Mouse (Mus musculus) yolk sac, embryonic 10.5 days (tissue): ENCODE data around the gene Atf6b.

Source experiments
- DNase-seq: peaks from one replicate; pipeline ENCODE4 v3.0.0-alpha.2; 2017; ENCODE audit warnings: low spot score

The Atf6b gene

DNA sequence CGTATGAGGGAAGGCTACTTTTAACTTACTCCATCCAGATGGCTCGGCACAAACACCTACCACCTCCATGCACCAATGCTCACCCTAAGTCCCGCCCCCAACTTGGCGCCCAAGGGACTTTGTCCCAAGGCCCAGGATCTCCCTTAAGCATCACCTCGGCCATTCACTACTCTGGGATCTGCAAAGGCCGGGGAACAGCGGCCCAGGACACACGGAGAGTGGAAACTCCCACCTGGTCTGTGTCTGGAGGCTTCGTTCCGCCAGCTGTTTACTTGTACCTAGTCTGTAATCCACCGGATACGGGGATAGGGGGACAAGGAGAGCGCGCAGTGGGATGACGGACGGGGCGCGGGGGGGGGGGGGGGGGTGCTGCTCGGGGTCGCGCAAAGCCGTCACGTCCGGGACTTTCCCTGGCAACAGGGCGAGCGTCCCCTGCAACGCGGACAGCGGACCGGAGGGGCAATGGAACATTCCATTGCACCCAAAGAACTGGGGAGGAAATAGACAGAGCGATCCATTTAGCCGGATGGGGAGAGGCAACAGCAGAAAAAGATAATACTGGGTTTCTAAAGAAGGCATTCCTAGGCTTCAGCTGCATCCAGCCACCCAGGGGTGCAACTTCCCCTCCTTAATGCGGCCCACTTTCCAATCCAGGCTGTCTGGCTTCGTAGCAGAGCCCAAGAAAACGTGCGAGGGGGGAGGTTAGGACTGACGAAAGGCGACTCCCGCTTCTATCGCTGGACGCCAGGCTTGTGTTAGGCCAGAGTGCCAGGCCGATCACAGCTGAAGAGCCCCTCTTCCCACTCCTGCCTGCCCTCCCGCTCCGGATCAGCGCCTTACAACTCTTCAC, 19.6 kb upstream of the Atf6b start:
- peak; percentile 94 for DNase-seq

DNA sequence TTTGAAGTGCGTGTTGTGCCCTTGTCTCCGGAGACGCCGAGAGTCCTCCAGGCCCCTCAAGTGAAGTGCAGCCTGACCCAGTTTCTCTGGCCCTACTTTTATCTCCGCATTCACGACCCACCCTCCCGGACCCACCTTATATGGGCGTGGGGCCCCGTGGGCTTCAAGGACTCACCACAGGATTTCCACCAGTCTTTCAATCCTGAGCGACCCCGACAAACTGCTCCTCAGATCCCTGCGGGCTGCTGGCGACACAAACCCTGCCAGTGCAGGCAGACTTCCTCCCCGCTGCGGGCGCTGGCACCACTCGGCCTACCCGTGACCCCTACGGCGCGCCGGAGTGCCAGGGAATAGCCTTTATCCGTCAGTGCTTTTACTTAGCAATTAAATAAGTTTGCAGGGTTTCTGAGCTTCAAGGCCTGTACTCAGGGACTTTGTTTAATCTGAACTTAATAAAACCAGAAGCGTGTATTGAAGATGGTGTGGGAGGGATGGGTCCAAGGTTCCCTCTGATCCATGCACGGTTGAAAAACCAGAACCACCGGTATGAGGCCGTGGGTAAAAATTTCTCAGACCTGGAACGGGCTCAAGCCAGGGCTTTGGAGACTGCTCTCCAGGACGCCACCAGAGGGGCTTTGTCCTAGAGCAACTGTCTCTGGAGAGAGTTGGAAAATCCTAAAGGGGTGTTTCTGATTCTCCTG, 18.9 kb upstream of the Atf6b start, which contains the start of gene Ppt2:
Gene Ppt2, minus strand, starts transcription at position 568 of the 701 bp plus-strand sequence.
- no peak for DNase-seq

DNA sequence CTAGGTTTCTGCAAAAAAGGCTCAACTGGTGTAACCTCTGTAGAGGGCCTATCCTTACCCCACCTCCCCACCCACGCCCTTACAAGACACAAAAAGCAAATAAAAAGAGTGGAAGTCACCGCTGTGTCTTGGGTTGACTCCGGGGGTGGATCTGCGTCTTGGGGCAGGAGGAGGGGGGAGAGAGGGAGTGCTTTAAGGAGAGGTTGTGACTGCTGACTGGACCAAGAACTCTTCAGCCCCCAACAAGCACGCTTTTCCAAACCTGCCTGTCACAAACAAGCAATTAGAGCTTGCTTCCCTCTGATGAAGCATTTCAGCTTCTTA, 18.3 kb upstream of the Atf6b start:
- DNase-seq = no peak

DNA sequence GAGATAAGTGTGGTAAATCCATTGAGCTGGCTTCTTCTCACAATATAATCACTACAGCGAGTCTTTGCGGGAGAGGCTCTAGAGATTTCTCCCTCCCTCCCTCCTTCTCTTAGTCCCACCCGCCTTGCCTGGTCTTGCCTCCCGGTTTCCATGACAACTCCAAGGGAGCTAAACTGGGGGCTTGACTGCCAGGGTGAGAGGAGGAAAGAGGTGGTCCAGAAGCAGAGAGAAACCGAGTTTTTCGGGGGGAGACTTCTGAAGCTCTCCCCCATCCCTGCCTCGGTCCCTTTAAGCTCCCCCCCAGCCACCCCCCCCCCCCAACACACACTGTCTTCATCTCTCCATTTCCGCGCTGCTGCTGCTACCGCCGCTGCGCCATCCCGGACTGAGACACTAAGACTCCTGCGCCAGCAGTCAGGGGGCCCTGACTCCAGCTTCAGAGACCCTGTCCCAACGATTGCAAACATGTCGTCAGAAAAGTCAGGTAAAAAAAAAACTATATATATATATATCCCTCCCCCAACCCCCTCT, 17.7 kb upstream of the Atf6b start, which contains the start of gene Prrt1:
Gene Prrt1, plus strand, starts transcription at position 313 of the 531 bp plus-strand sequence.
- no peak for DNase-seq

DNA sequence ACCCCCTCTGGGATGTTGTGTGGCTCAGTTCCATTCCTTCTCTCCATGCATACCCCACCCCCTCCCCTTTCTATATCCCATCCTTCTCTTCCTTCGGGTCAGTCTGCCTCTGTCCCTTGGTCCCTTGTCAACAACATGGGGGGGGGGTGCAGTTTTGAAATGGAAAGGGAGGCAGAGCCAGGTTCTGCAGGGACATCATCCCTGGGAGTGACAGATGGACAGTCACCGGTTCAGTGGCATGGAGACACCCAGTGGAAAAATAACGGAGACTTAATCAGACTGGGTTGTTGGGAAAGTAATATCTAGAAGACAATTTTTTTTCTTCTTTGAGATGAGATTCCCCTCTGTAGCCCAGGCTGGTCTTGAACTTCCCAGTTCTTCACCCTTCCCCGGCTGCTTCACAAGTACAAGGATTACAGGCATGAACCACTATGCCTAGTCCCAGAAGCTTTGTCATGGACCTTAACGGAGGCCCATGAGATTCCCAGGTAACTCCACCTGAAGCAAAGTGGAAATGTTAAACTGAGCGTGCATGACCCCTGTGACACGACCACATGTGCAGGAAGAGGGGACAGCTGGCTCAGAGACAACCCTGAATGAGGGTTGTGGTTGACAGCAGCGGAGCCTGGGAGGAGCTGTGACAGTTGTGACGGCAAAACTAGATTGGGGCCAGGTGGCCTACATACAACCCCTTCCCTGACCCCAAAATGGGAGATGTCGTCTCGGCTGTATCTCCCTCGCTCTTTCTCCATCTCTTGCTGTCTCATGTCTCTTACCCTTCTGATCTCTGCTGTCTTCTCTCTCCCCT, 16.9 kb upstream of the Atf6b start:
- no peak for DNase-seq

DNA sequence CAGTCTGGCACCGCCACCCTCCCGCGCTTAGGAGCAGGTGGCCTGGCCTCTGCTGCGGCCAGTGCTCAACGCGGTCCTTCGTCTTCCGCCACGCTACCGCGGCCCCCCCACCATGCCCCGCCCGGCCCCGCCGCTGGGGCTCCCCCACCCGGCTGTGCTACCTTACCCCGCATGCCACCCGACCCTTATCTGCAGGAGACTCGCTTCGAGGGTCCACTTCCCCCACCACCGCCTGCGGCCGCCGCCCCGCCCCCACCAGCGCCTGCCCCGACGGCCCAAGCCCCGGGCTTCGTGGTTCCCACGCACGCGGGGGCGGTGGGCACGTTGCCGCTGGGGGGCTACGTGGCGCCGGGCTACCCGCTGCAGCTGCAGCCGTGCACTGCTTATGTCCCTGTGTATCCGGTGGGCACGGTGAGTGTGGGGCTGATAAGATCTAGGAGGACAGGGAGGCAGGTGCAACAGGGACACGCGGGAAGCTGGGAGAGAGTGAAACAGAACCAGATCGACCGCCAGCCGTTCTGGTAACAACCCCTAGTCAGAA, 16.1 kb upstream of the Atf6b start:
- no peak for DNase-seq

DNA sequence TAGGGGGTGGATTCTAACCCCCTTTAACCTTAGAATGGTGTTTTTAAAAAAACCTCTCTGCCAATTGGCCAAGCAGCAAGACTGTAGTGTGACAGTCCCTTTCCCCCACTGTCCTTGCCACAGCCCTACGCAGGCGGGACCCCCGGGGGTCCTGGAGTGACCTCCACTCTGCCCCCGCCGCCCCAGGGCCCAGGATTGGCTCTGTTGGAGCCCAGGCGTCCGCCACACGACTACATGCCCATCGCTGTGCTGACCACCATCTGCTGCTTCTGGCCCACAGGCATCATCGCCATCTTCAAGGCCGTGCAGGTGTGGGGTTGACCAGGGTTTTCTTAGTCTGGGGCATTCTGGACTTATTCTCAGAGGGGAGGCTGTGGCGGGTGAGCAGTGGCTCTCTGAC, 15.3 kb upstream of the Atf6b start:
- no peak for DNase-seq

DNA sequence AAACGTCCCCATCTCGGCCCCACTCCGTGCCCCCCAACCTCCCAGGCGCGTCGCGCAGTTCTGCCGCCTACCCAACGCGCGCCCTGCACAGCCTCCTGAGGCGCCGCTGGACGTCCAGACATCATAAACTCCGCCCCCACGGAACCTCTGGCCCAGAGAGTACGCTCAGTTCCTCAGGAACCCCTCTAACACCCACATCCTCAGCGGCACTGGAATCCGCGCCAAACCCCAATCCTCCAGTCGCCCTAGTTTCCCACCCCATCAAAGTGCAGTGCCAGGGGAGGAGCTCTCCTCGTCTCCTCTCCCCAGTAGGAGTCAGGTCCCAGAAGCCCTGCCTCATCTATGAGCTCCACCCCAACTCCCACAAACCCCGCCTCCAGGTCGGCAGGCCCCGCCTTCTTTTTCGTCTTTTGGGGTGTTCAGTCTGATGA, 14.7 kb upstream of the Atf6b start:
- DNase-seq = no peak

DNA sequence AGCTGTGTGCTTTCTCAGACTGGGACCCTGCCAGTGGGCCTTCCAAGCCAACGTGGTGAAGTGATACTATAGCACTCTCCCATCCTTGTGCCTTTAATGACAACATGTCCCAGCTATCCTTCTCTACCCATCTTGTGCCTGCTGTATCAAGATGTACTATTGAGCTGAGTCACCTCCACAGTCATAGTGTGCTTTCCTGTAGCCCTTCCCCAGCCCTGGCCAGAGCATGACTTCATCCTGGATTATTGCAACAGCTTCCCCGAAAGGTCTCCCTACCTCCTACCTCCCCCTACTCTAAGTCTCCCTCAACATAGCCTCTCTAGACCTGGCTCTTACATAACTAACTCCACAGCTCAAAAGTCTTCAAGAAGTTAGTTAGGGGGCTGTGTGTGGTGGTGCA, 11.3 kb upstream of the Atf6b start:
- DNase-seq = no peak

DNA sequence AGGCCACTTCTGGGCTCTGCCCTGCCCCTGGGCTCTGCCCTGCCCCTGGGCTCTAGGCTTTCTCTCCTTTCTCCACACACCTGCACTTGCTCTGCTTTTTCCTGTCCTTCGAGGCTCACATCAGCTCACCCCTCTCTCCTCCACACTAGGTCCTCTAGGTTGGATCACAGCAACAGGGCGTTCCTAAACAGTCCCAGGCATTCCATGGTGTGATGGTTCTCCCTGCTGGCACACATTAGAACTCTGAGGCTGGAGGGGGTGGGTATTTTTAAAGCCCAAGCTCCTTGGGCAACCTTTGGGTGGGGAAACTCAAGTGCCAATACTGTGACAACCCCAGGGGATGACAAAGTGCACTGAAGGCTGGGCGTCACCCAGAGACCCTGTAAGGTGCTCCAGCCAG, 9.5 kb upstream of the Atf6b start:
- DNase-seq = no peak

DNA sequence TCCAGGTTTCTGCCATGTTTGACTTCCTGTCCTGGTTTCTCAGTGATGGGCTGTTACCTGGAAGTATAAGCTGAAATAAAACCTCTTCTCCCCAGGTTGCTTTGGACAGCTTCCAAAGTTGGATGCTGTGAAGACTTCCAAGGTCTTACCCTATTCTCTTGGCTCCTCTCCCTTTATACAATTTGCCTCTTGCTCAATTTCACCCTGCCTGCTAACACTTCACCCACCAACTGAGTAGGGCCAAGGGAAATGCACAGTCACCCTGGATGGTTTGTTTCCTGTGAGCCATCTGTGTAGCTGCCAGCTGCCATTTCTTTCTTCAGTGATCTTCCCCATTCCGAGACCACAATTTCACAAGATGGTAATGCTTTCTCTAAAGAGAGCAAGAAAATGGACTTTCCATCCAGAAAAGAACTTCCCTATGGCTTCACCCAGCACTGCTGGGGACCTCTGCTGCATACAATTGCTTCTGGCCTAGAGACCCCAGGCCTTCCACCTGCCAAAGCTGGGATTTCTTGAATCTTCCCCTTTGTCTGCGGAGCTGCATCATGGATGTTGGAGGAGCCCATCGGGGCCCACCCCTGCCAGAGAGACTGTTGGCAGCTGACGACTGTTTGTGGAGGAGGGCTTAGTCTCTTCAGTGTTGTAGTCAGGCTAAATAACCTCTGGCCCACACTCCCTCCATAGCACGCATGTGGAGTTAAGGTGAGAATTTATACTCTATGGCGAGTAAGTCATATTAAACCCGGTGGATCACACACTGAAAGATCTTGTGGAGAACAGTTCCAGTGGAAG, 7.3 kb upstream of the Atf6b start:
- DNase-seq = no peak

DNA sequence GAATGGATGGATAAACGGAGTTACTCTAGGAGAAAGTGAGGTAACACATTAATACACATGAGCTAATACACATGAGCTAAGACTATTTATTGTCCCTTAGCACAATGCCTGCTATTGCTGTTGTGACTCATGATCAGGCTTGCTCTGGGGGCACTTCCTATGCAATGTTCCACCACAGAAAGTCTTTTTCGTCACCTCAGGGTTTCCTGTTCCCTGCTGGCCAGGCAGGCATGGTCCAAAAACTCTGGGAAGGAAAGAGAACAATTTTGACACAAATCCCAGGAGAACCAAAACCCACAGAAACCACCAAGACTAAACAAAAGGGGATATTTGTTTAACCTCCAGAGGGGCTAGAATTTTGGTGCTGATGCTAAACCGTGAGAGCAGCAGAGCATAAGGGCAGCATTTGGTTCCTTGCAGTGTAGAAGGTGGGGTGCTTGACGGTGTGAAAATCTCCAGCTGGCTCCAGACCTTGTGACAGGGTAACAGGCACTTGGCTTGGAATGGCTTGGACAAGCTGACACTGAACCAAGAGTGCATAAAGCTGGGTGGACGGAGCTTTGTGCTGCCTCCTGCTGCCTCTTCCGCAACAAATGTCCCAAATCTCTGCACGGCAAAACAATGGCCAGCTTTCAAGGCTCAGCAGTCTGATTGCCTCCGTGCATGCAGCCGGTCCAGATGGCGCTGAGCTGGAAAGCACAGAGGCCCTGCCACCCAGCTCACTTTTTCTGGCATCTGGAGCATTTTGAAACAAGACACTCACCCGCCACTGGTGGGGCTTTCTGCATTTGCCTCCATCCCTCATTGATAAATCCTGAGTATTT, 6.0 kb upstream of the Atf6b start:
- DNase-seq = no peak

DNA sequence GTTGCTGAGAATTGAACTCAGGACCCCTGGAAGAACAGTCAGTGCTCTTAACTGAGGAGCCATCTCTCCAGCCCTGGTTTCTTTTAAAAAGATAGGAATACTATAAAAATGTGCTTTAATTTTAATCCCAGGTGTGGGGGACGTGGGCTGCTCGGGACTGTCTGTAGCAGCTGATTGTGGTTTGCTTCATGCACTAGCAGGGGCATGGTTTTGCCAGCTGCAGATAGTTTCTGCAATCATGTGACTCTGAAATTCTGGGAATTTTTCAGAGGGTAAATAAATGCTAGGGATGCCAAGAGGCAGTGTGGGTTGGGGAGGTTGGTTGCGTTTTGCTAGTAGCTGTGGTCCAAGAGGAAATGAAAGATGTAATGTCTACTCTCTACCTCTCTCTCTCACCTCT, 5.0 kb upstream of the Atf6b start:
- no peak for DNase-seq

DNA sequence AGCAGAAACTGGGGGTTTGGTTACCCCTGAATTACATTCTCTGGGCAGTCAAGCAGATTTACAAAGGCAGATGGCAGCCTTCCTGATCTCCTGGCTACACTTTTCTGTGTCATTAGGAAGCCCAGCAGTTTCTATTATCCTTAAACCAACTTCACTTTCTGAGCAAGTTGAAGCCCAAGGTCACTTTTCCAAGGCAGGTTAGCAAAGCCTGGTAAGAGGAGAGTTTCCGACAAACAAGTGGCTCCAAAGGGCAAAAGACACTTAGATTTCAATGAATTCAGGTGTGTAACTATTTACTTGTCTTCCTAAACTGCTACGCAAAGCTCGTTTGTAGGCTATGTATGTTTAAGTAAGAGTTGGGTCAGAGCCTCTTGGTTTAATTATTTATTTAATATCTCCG, 3.6 kb upstream of the Atf6b start:
- DNase-seq = peak; percentile 45

DNA sequence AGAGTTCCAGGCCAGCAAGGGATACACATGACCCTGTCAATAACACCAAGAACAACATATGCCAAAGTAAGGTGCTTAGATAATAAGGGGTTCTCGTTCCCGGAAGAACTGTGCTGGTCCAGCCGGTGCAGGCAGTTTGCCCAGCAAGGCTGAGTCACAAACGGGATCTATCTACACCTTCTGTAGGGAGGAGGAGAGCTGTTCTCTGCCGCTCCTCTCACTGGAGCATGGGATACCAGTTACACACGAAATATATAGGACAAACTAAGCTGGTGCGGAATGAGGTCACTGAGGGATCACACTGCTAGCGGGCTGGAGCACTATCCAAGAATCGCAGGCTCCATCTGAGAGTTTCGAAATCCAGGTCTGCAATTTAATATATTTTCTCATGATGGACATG, 3.0 kb upstream of the Atf6b start:
- DNase-seq = no peak

DNA sequence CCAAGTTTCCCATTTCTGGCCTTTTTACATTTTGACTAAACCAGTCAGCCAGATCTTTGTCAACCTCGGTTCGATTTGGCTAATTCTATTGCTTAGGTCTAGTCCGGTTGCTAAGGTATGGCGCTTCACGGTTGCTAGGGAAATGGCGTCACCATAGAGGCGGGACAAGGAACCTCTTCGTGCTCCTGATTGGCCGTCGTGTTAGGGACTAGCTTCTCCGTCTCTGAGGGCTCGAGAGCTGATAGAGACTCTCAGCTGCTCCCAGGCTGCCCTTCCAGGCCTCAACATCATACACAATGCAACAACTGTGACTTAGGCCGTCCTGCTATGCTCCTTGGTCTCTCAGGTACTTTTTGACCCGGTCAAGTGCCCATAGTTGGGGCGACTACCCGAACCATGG, 2.3 kb upstream of the Atf6b start, which contains the start of gene Fkbpl:
Gene Fkbpl, plus strand, starts transcription at position 157 of the 400 bp plus-strand sequence.
- DNase-seq = peak; percentile 94

DNA sequence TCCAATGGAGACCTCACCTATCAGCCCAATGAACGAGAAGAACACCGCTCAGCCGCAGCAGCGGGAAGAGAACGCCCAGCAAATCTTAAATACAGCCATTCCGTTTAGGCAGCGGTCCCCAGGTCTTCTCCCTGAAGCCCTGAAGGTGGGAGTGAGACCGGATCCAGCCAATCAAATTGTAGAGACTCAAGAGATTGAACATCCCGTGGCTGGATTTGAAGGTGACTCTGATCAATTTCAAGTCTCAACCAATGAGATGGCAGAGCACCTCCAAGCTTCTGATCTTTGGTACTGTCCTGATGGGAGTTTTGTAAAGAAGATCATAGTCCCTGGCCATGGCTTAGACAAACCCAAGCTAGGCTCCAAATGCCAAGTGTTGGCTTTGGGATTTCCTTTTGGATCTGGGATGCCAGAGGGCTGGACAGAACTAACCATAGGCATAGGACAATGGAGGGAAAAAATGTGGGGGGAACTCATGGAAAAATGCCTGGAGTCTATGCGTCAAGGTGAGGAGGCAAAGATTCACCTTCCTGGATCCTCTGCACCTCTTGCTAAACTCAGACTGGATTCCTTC, 1.6 kb upstream of the Atf6b start:
- no peak for DNase-seq

DNA sequence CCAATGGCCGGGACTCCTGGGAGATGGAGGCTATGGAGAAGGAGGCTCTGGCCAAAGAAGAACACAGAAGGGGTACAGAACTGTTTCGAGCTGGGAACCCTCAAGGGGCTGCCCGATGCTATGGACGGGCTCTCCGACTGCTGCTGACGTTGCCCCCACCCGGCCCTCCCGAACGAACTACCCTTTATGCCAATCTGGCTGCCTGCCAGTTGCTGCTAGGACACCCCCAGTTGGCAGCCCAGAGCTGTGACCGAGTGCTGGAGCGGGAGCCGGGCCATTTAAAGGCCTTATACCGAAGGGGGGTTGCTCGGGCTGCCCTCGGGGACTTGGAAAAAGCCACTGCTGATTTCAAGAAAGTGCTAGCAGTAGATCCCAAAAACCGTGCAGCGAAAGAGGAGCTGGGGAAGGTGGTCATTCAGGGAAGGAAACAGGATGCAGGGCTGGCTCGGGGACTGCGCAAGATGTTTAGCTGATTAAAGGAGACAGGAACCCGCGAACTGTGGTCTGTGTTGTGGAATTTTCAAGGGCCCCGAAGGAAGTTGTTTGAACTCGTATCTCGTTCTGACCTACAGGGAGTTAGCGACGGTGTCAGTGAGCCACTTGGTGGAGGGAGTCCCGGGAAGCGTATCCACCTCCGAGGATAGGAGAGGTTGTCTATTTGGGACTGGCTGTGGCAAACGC, 975 bp upstream of the Atf6b start:
- DNase-seq = no peak

DNA sequence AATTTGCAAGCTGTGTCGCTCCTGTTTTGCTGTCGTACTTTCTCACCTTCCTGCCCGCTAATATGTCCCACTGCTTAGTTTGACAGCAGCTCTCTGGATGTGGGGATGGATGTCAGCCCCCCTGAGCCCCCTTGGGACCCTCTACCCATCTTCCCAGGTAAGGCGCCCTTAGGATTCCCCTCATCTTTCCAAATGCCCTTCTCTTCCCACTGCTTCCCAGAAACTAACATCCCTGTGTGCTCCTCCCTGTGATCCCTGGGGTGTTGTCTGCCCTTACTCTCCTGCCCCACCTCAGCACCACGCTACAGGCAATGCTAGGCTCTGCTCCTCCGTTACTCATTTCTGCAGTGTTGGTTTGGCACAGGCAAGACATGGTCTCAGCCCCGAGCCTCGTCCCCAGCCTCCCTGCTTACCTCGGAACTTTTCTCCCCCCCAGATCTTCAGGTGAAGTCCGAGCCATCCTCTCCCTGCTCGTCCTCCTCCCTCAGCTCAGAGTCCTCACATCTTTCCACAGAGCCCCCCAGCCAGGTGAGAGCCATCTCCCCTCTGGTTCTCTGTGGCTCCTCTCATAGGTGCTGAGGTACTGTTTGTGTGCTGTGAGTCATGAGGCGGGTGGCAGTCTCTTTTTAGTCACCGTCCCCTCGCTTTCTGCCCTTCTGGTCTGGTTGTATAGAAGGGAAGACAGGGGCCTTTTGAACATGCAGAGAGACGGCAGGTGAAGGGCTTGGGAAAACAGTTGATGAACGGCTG, 1.4 kb downstream of the Atf6b start:
- DNase-seq = no peak
